Mouse (Mus musculus) embryonic facial prominence, embryonic 11.5 days (tissue): ENCODE data around the gene Atl3. TPM values are rescaled to one million over a fixed set of nuclear protein-coding genes. Genes with fewer than 3 reads are reported as not detected.

Experiments
- ATAC-seq: fragments of 200-750 bp; cut with Nextera tagmentation; replicated peaks from 2 replicates; pipeline ENCODE4 v1.8.0; 2017; ENCODE audit warnings: low read depth; ENCODE audit not compliant: insufficient number of reproducible peaks, low FRiP score, low TSS enrichment
- DNase-seq: peaks from one replicate; pipeline ENCODE4 v3.0.0-alpha.2; 2015; ENCODE audit warnings: low spot score
- H3K27ac ChIP-seq: fragments of 300-500 bp; sonication (generic); replicated peaks from 2 replicates; pipeline ENCODE4 v1.5.1; 2014; ENCODE audit warnings: mild to moderate bottlenecking, low read depth, low read length, control low read depth
- H3K27me3 ChIP-seq: fragments of 300-500 bp; sonication (generic); 2 replicates; pipeline ENCODE4 v1.6.1; 2014; ENCODE audit warnings: mild to moderate bottlenecking, low read length, moderate library complexity, mixed read lengths; ENCODE audit not compliant: control insufficient read depth, insufficient read depth
- H3K36me3 ChIP-seq: fragments of 300-500 bp; sonication (generic); replicated peaks from 2 replicates; pipeline ENCODE4 v1.6.1; 2014; ENCODE audit warnings: low read depth, mild to moderate bottlenecking, low read length, moderate library complexity, mixed read lengths; ENCODE audit not compliant: control insufficient read depth, insufficient read depth
- H3K4me1 ChIP-seq: fragments of 300-500 bp; sonication (generic); 2 replicates; pipeline ENCODE4 v1.6.1; 2014; ENCODE audit warnings: low read length, mixed read lengths; ENCODE audit not compliant: control insufficient read depth, insufficient read depth
- H3K4me2 ChIP-seq: fragments of 300-500 bp; sonication (generic); 2 replicates; pipeline ENCODE4 v1.6.1; 2014; ENCODE audit warnings: low read depth, mild to moderate bottlenecking, control low read depth, low read length, moderate library complexity
- H3K4me3 ChIP-seq: fragments of 300-500 bp; sonication (generic); 2 replicates; pipeline ENCODE4 v1.5.1; 2014; ENCODE audit warnings: low read depth, low read length, control low read depth
- H3K9ac ChIP-seq: fragments of 300-500 bp; sonication (generic); replicated peaks from 2 replicates; pipeline ENCODE4 v1.6.1; 2014; ENCODE audit warnings: mild to moderate bottlenecking, control low read depth, low read length
- H3K9me3 ChIP-seq: fragments of 300-500 bp; sonication (generic); replicated peaks from 2 replicates; pipeline ENCODE4 v1.6.1; 2016; ENCODE audit warnings: mild to moderate bottlenecking, low read length, inconsistent platforms, mixed read lengths; ENCODE audit not compliant: control insufficient read depth
- WGBS: fragments of 180-500 bp; shearing (Covaris S2); extraction: QIAGEN DNeasy Blood & Tissue Kit; methylation state at CpG from one replicate; pipeline ENCODE4 v1.1.7; 2014; 5-methylcytosine and 5-hydroxymethylcytosine counted together
- polyA plus RNA-seq: library from polyadenylated mRNA; unstranded; fragments of >200 nt; fragmentation: Nextera tagmentation; extraction: Ambion mirVana; gene quantifications from 2 replicates; pipeline ENCODE4 v1.2.1, GENCODE M21; 2014

Gene Atl3
- polyA plus RNA-seq, 1 experiment from 2014 or later = 11.9 TPM

- ATAC-seq (no peak), DNase-seq (no peak)
- WGBS = 100% methylated on average over 1 of the region's 1 CpGs
- H3K27ac ChIP-seq = no peak overlapping the region
- H3K9me3 ChIP-seq = no peaks in the 10 kb centered on the region
- H3K27me3 ChIP-seq = no peaks in the 10 kb centered on the region
- H3K4me2 ChIP-seq = no peak overlapping the region
- no peaks in the 10 kb centered on the region for H3K36me3 ChIP-seq
- H3K4me3 ChIP-seq = no peak overlapping the region
- H3K9ac ChIP-seq = no peak overlapping the region
- no peaks in the 10 kb centered on the region for H3K4me1 ChIP-seq
Measured at GRCm38 (mm10) chr19:7556641-7557040, 62.8 kb downstream of the Atl3 start.

DNA sequence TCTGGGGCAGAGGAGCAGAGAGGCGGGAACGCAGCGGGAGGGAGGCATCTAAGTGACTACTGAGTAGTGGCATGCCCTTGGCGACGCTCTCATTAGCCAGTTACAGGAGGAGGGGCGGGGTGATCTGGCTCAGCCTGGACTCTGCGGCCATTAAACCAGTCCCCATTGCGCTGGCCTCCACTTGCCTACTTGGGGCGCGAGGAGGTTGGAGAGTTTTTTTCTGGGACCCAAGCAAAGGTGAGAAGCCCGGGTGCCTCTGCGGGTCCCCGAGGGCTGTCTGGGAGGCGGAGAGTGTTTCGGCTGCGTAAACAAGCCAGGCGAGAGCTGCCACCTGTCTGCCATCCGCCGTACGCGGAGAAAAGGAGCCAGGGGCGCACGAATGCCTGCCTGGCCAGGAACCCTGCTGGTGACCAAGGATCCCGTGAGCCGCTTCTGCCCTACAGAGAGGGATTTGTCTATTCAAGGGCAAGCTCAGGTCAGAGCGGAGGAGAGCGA lies 63.5 kb downstream of the Atl3 start, which contains the start of gene Pla2g16:
Gene Pla2g16, plus strand, starts transcription at position 132 of the 495 bp plus-strand sequence.
- Histone ChIP-seq H3K4me2 (peak within 1 kb of the TSS; percentile 71), H3K36me3 (no peaks in the 10 kb centered on the region), H3K4me1 (no peaks in the 10 kb centered on the region), H3K9me3 (no peaks in the 10 kb centered on the region), H3K9ac (peak within 1 kb of the TSS; percentile 46), H3K27me3 (no peaks in the 10 kb centered on the region), H3K27ac (no peak within 1 kb of the TSS), H3K4me3 (peak within 1 kb of the TSS; percentile 35)
- WGBS = 1% methylated on average over 27 of the region's 27 CpGs
- ATAC-seq (0 out of 2 replicates have a peak, but pooled peaks have one; percentile 71), DNase-seq (peak; percentile 73)

DNA sequence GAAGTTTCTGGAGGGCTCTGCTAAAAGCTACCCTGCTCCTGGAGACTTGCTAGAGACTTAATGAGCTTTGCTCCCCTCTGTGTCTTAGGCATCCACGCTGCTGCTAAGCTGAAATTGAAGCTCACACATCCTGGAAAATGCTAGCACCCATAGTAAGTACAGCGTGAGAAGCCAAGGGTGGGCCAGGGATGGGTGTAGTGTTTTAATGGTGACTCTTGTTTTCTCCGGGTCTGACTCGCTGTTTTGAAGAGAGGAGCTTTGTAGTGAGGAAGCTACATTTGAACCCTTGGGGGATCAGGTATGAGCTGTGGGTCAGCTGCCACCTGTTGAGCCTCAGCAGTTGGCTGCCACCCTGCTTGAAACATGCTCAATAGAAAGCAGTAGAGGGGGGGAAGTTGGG lies 64.0 kb downstream of the Atl3 start:
- WGBS = 10% methylated on average over 4 of the region's 4 CpGs
- no peak for DNase-seq
- no peak overlapping the region for H3K27ac ChIP-seq
- H3K4me1 ChIP-seq = no peaks in the 10 kb centered on the region
- peak overlapping the region; percentile 71 for H3K4me2 ChIP-seq
- H3K27me3 ChIP-seq = no peaks in the 10 kb centered on the region
- H3K9ac ChIP-seq = no peak overlapping the region; the same call in 1 of the 2 replicates
- H3K36me3 ChIP-seq = no peaks in the 10 kb centered on the region
- no peaks in the 10 kb centered on the region for H3K9me3 ChIP-seq
- peak overlapping the region; percentile 35 for H3K4me3 ChIP-seq
- ATAC-seq = no peak

DNA sequence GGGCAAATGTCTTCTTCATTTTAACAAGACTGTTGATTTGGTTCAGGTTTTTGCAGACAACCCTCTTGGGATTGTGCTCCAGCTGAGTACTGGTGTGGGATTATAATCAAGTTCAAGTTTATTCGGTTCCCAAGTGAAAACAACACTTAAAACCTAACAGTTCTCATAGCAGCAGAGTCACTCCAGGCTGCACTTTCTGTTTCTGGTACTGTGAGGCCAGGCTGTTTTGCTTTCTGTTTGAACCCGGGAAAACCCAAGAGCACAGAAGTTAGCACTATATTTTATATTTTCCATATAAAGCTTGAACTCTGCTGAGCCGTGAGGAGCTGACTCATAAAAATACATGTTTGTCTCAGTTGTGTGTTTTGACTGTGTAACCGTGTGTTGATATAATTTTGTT lies 64.8 kb downstream of the Atl3 start:
- ATAC-seq = no peak
- no peaks in the 10 kb centered on the region for H3K9me3 ChIP-seq
- H3K27me3 ChIP-seq = no peaks in the 10 kb centered on the region
- no peak overlapping the region for H3K4me3 ChIP-seq
- no peak overlapping the region for H3K27ac ChIP-seq
- H3K4me2 ChIP-seq = no peak overlapping the region
- 75% methylated on average over 4 of the region's 4 CpGs for WGBS
- no peak for DNase-seq
- no peaks in the 10 kb centered on the region for H3K4me1 ChIP-seq
- H3K36me3 ChIP-seq = no peaks in the 10 kb centered on the region
- no peak overlapping the region for H3K9ac ChIP-seq

GRCm38 (mm10) chr19:7559986-7560385 lies 66.1 kb downstream of the Atl3 start:
- no peak for ATAC-seq
- no peaks in the 10 kb centered on the region for H3K27me3 ChIP-seq
- no peaks in the 10 kb centered on the region for H3K36me3 ChIP-seq
- H3K9ac ChIP-seq = no peak overlapping the region
- H3K27ac ChIP-seq = no peak overlapping the region
- 69% methylated on average over 4 of the region's 4 CpGs for WGBS
- H3K4me2 ChIP-seq = no peak overlapping the region
- DNase-seq = no peak
- H3K4me3 ChIP-seq = no peak overlapping the region
- no peaks in the 10 kb centered on the region for H3K4me1 ChIP-seq
- no peaks in the 10 kb centered on the region for H3K9me3 ChIP-seq

- Histone ChIP-seq H3K4me3 (no peak overlapping the region), H3K9ac (no peak overlapping the region), H3K27me3 (no peaks in the 10 kb centered on the region), H3K36me3 (no peaks in the 10 kb centered on the region), H3K9me3 (no peaks in the 10 kb centered on the region), H3K4me2 (no peak overlapping the region), H3K4me1 (no peaks in the 10 kb centered on the region), H3K27ac (no peak overlapping the region)
- DNase-seq = peak; percentile 55
- WGBS = 44% methylated on average over 3 of the region's 3 CpGs
- no peak for ATAC-seq
Measured at GRCm38 (mm10) chr19:7561456-7561855, 67.6 kb downstream of the Atl3 start.

GRCm38 (mm10) chr19:7562601-7563129 lies 68.8 kb downstream of the Atl3 start:
- WGBS = 79% methylated on average over 10 of the region's 10 CpGs
- no peak for ATAC-seq
- DNase-seq = no peak
- Histone ChIP-seq H3K36me3 (no peaks in the 10 kb centered on the region), H3K9ac (no peak overlapping the region), H3K27me3 (no peaks in the 10 kb centered on the region), H3K4me2 (no peak overlapping the region), H3K4me1 (peaks cover 2% of the 10 kb centered on the region; the same call in 1 of the 2 replicates), H3K4me3 (no peak overlapping the region), H3K9me3 (no peaks in the 10 kb centered on the region), H3K27ac (no peak overlapping the region)

DNA sequence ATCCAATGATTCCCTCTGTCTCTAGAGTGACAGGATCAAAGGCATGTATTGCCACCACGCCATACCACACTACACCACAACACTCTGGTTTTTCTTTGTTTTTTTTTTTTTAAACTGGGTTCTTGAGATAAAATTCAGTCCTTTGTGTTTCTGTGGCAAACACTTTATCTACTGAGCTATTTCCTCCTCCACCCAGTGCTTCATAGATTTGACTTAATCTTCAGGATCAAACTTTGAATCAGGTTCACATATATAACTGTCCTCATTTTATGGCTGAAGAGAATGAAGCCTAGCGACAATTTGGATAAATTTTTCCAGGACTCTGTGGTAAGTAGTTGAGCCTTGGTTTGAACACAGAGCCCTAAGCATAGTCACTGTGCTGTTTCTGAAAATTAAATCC lies 69.8 kb downstream of the Atl3 start:
- Histone ChIP-seq H3K27me3 (no peaks in the 10 kb centered on the region), H3K36me3 (no peaks in the 10 kb centered on the region), H3K9ac (no peak overlapping the region), H3K4me2 (no peak overlapping the region), H3K4me1 (peaks cover 4% of the 10 kb centered on the region; the same call in 1 of the 2 replicates), H3K27ac (no peak overlapping the region), H3K4me3 (no peak overlapping the region), H3K9me3 (no peaks in the 10 kb centered on the region)
- WGBS = 77% methylated on average over 2 of the region's 2 CpGs
- no peak for ATAC-seq
- no peak for DNase-seq
